Mouse (Mus musculus) stomach, embryonic 14.5 days (tissue): Measurements from ENCODE around the gene Ssr3. TPM values are rescaled to one million over a fixed set of nuclear protein-coding genes. Genes with fewer than 3 reads are reported as not detected.
"Not testable (repeated sequence)": the region's sequence is repeated elsewhere in the genome, so short reads cannot be mapped to it uniquely, and the experiment has no call there.

Source experiments
- ATAC-seq: fragments of 200-750 bp; cut with Nextera tagmentation; 2 replicates; pipeline ENCODE4 v1.8.0; 2017; ENCODE audit warnings: low read depth, moderate TSS enrichment; ENCODE audit not compliant: insufficient number of reproducible peaks, insufficient read depth, low FRiP score
- H3K27ac ChIP-seq: fragments of 300-500 bp; sonication (generic); 2 replicates; pipeline ENCODE4 v1.5.1; 2014; ENCODE audit warnings: mild to moderate bottlenecking, low read length, moderate library complexity, mixed read lengths
- H3K27me3 ChIP-seq: fragments of 300-500 bp; sonication (generic); 2 replicates; pipeline ENCODE4 v1.6.1; 2014; ENCODE audit warnings: low read length, control low read depth, mixed read lengths; ENCODE audit not compliant: control insufficient read depth, insufficient read depth
- H3K36me3 ChIP-seq: fragments of 300-500 bp; sonication (generic); 2 replicates; pipeline ENCODE4 v1.6.1; 2014; ENCODE audit warnings: mild to moderate bottlenecking, control low read depth, low read length, moderate library complexity, mixed read lengths; ENCODE audit not compliant: control insufficient read depth, insufficient read depth
- H3K4me1 ChIP-seq: fragments of 300-500 bp; sonication (generic); 2 replicates; pipeline ENCODE4 v1.6.1; 2014; ENCODE audit warnings: low read length, control low read depth, mixed read lengths; ENCODE audit not compliant: control insufficient read depth, insufficient read depth
- H3K4me2 ChIP-seq: fragments of 300-500 bp; sonication (generic); replicated peaks from 2 replicates; pipeline ENCODE4 v1.6.1; 2014; ENCODE audit warnings: low read depth, low read length, control low read depth
- H3K4me3 ChIP-seq: fragments of 300-500 bp; sonication (generic); 2 replicates; pipeline ENCODE4 v1.5.1; 2014; ENCODE audit warnings: low read depth, low read length, control low read depth
- H3K9ac ChIP-seq: fragments of 300-500 bp; sonication (generic); replicated peaks from 2 replicates; pipeline ENCODE4 v1.6.1; 2014; ENCODE audit warnings: low read depth, mild to moderate bottlenecking, control low read depth, low read length, moderate library complexity, mixed read lengths
- H3K9me3 ChIP-seq: fragments of 300-500 bp; sonication (generic); 2 replicates; pipeline ENCODE4 v1.6.1; 2016; ENCODE audit warnings: low read depth, low read length, control low read depth; ENCODE audit not compliant: control insufficient read depth
- WGBS: fragments of 180-500 bp; shearing (Covaris S2); extraction: QIAGEN DNeasy Blood & Tissue Kit; methylation state at CpG from one replicate; pipeline ENCODE4 v1.1.7; 2014; 5-methylcytosine and 5-hydroxymethylcytosine counted together
- polyA plus RNA-seq: library from polyadenylated mRNA; unstranded; fragments of >200 nt; fragmentation: Nextera tagmentation; extraction: Ambion mirVana; gene quantifications from 2 replicates; pipeline ENCODE4 v1.2.1, GENCODE M21; 2014

Gene Ssr3
- polyA plus RNA-seq, 1 experiment from 2014 or later: 272 TPM

GRCm38 (mm10) chr3:65416571-65416970 lies 24.1 kb upstream of the Ssr3 start:
- Histone ChIP-seq H3K27me3 (no peaks in the 10 kb centered on the region), H3K9me3 (no peaks in the 10 kb centered on the region), H3K36me3 (no peaks in the 10 kb centered on the region), H3K9ac (no peak overlapping the region), H3K4me1 (no peaks in the 10 kb centered on the region), H3K4me2 (no peak overlapping the region), H3K4me3 (no peak overlapping the region), H3K27ac (no peak overlapping the region)
- ATAC-seq: no peak

GRCm38 (mm10) chr3:65407891-65408290 lies 15.5 kb upstream of the Ssr3 start:
- Histone ChIP-seq H3K4me2 (no peak overlapping the region), H3K9ac (no peak overlapping the region), H3K27me3 (no peaks in the 10 kb centered on the region), H3K36me3 (no peaks in the 10 kb centered on the region), H3K4me1 (no peaks in the 10 kb centered on the region), H3K4me3 (no peak overlapping the region), H3K9me3 (no peaks in the 10 kb centered on the region), H3K27ac (no peak overlapping the region)
- no peak for ATAC-seq

GRCm38 (mm10) chr3:65405781-65406180 lies 13.4 kb upstream of the Ssr3 start:
- Histone ChIP-seq H3K4me3 (no peak overlapping the region), H3K27ac (no peak overlapping the region), H3K4me2 (no peak overlapping the region), H3K9ac (no peak overlapping the region), H3K36me3 (no peaks in the 10 kb centered on the region), H3K9me3 (no peaks in the 10 kb centered on the region), H3K27me3 (no peaks in the 10 kb centered on the region), H3K4me1 (no peaks in the 10 kb centered on the region)
- 76% methylated on average over 4 of the region's 4 CpGs for WGBS
- no peak for ATAC-seq

GRCm38 (mm10) chr3:65397566-65397965 lies 5.1 kb upstream of the Ssr3 start:
- no peaks in the 10 kb centered on the region for H3K9me3 ChIP-seq
- no peaks in the 10 kb centered on the region for H3K4me1 ChIP-seq
- H3K36me3 ChIP-seq: no peaks in the 10 kb centered on the region
- H3K9ac ChIP-seq: no peak overlapping the region
- no peak overlapping the region for H3K4me2 ChIP-seq
- no peak overlapping the region for H3K4me3 ChIP-seq
- H3K27ac ChIP-seq: no peak overlapping the region
- H3K27me3 ChIP-seq: no peaks in the 10 kb centered on the region
- 88% methylated on average over 3 of the region's 3 CpGs for WGBS
- ATAC-seq: no peak

- H3K4me2 ChIP-seq: no peak overlapping the region
- H3K36me3 ChIP-seq: no peaks in the 10 kb centered on the region
- H3K4me3 ChIP-seq: no peak overlapping the region
- H3K9ac ChIP-seq: no peak overlapping the region
- no peak overlapping the region for H3K27ac ChIP-seq
- no peak for ATAC-seq
- no peaks in the 10 kb centered on the region for H3K27me3 ChIP-seq
- H3K9me3 ChIP-seq: no peaks in the 10 kb centered on the region
- no peaks in the 10 kb centered on the region for H3K4me1 ChIP-seq
- 74% methylated on average over 4 of the region's 4 CpGs for WGBS
These were observed 4.5 kb upstream of the Ssr3 start for GRCm38 (mm10) chr3:65396835-65397504.

- not testable (repeated sequence) for H3K27me3 ChIP-seq, H3K4me1 ChIP-seq
- WGBS: 92% methylated on average over 1 of the region's 1 CpGs
These were observed 2.7 kb upstream of the Ssr3 start for GRCm38 (mm10) chr3:65395111-65395510.

GRCm38 (mm10) chr3:65391784-65392420 lies 521 bp downstream of the Ssr3 start:
- under 1% methylated on average over 37 of the region's 37 CpGs for WGBS

More at GRCm38 (mm10) chr3:65395111-65395510, 2.7 kb upstream of the Ssr3 start:
- ATAC-seq, H3K9ac ChIP-seq, H3K4me2 ChIP-seq, H3K36me3 ChIP-seq, H3K27ac ChIP-seq, H3K4me3 ChIP-seq, H3K9me3 ChIP-seq: not testable (repeated sequence)

GRCm38 (mm10) chr3:65391222-65391783 lies 1.1 kb downstream of the Ssr3 start:
- Histone ChIP-seq H3K36me3 (peaks cover 34% of the 10 kb centered on the region), H3K4me1 (peaks cover 8% of the 10 kb centered on the region; the same call in 1 of the 2 replicates), H3K9me3 (no peaks in the 10 kb centered on the region), H3K4me3 (peak overlapping the region; percentile 89), H3K27me3 (no peaks in the 10 kb centered on the region), H3K4me2 (peak overlapping the region; percentile 88), H3K9ac (peak overlapping the region; percentile 86), H3K27ac (peak overlapping the region; percentile 89)
- 21% methylated on average over 6 of the region's 6 CpGs for WGBS
- ATAC-seq: no peak

More at GRCm38 (mm10) chr3:65391784-65392420, 521 bp downstream of the Ssr3 start:
- Histone ChIP-seq H3K9ac (peak overlapping the region; percentile 86), H3K9me3 (no peaks in the 10 kb centered on the region), H3K4me1 (peaks cover 6% of the 10 kb centered on the region; the same call in 1 of the 2 replicates), H3K27me3 (no peaks in the 10 kb centered on the region), H3K4me3 (peak overlapping the region; percentile 89), H3K27ac (peak overlapping the region; percentile 89), H3K36me3 (peaks cover 28% of the 10 kb centered on the region), H3K4me2 (peak overlapping the region; percentile 88)
- ATAC-seq: peak; percentile 62
